Mouse (Mus musculus) CD4-positive, CD25-positive, alpha-beta regulatory T cell, adult 2 months (primary cell): ENCODE data around the gene Adam10.

Source experiments
- DNase-seq: peaks from one replicate; pipeline ENCODE4 v3.0.0-alpha.2; 2012; ENCODE audit warnings: low read depth, low spot score

Gene Adam10

GRCm38 (mm10) chr9:70671772-70672579, 6.8 kb upstream of the Adam10 start:
- peak; percentile 47 for DNase-seq

GRCm38 (mm10) chr9:70673656-70674055, 5.1 kb upstream of the Adam10 start:
- no peak for DNase-seq

DNA sequence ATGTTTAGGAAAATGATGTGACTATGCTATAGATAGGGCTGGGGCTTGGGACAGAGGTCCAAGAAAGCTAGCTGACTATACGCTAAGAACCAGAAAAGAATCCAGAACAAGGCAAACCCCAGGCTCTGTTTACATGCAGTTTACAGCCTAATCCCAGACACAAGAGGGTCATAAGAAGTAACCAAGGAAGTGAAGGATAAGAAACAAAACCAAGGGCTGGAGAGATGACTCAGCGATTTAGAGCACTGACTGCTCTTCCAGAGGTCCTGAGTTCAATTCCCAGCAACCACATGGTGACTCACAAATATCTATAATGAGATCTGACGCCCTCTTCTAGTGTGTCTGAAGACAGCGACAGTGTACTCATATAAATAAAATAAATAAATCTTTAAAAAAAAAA, 3.7 kb upstream of the Adam10 start:
- no peak for DNase-seq

DNA sequence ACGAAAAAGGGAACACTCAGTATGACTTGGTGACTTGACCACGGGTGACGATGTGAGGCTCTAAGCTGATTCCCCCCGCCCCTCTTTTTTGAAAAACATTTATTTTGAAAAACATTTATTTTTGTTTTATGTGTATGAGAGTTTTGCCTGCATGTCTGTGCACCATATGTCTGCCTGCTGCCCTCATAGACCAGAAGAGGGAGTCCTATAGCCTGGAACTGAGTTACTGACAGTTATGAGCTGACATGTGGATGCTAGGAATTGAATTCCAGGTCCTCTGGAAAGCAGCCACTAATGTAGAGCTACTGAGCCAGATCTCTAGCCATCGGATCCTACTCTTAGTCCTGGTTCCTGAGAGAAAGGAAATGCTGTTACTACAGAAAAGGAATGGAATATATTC, 2.8 kb upstream of the Adam10 start:
- DNase-seq = no peak

DNA sequence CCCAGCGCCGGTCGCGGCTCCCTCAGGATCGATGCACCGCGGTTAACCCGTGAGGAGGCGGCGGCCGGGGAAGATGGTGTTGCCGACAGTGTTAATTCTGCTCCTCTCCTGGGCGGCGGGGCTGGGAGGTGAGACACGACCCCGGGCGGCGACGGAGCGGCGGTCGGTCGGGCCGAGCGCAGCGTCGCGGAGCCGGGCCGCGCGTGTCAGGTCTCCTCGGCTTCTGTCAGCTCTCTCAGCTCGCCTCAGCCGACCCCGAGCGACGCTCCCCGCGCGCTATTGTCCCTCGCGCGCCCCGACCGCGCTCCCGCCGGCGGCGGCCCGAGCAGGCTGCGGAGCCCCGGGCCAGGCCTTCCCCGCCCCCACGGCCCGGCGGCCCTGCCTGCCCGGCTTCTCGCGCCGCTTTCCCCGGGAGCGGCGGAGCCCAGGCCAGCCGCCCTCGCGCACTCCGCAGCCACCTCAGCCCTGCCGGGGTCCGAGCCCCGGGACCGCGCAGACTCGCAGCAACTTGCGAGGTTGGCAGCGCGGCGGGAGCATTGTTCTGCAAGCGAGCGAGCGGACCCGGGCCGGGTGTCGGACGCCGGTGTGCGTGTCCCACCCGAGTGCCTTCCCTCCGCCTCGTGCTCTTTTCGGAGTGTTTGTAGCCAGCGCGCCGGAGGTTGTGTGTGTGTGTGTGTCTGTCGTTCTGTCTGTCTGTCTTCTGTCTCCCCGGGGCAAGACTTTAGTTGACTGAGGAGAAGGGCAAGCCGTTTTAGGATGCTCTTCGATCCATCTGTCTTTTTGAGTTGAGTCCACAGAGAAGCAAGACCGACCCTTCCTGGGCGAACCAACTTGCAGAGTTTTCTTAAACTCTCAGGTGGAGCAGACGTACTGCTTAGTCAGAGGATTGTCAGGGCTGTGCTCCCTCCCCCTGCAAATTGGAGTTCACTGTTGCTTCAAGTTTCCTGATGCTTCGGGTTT, 615 bp downstream of the Adam10 start:
- DNase-seq = peak; percentile 58

- DNase-seq = no peak
These were observed 3.4 kb downstream of the Adam10 start for GRCm38 (mm10) chr9:70682202-70682601.

GRCm38 (mm10) chr9:70688301-70688968, 9.6 kb downstream of the Adam10 start:
- DNase-seq = no peak

DNA sequence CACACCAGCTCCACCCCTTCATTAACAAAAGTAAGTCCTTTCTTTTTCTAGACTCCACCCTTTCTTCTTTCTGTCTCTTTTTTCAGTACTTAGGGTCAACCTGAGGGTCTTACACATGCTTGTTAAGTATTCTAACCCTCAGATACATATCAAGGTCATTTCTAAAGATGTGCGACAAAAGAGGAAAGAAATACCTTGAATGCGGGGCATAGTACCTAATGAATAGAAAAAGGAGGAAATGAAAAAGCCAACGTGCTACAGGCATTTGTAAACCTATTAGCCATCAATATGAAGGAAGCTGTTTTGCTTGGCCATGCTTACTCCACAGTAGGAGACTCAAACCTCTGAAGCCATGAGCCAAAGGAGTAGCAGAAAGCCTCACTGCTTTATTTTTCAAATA, 11.1 kb downstream of the Adam10 start:
- no peak for DNase-seq

DNA sequence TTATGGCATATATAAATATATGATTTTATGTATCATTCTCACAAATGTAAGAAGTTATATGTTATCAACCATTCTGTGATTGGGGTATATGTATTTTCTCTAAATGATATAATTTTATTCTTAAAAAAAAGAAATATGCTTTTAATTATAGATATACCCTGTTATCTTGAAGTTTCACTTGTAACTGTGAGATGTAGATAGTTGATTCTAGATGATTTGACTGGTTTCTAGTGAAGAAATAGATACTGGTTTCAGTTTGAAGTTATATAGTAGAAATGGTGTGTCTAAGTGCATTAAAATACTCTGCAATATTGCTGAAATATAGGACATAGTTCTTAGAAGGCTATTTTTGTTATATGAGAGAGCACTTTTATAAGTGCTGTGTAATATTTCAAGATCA, 11.8 kb downstream of the Adam10 start:
- no peak for DNase-seq

DNA sequence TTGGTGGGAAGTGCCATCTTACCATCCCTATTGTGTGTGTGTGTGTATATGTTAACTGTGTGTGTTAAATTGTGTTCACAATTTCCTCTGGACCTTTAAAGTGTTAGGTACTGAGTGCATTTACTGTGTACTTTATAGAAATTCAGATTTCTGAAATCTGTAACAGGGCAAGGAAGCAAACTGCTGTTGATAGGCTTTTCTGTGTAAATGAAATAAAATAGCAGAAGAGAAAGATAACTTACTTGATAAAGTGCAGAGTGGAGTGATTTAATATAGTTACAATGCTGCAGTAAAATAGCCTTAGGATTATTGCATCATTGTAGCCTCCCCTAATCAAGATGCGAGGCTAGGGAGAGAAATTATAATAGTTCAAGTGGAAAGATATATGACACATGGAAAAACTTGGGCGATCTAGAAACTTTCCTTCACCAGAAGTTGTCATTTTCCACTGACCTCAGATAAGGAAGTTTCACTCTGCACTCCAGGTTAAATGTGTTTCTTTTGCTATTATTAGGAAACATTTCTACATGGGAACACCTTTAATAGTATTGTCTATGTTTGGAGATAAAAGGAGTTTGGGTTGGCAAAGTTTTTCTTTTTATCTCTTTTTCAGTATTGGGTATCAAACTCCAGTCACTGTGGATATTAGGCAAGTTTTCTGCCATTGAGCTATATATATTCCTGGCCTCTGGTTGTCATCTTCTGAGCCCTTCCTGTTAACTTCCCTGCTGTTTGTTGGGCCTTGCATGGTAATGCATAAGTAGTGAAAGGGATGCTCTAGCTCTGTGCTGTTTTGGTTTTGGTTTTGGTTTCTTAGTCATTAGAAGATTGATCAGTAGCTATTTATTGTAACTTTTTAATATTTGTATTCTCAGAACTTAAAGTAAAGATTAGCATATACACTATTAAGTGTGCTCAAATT, 13.2 kb downstream of the Adam10 start:
- peak; percentile 42 for DNase-seq

- DNase-seq = peak; percentile 54
These were observed 16.9 kb downstream of the Adam10 start for GRCm38 (mm10) chr9:70695723-70696122.

- no peak for DNase-seq
These were observed 19.3 kb downstream of the Adam10 start for GRCm38 (mm10) chr9:70698090-70698489.

DNA sequence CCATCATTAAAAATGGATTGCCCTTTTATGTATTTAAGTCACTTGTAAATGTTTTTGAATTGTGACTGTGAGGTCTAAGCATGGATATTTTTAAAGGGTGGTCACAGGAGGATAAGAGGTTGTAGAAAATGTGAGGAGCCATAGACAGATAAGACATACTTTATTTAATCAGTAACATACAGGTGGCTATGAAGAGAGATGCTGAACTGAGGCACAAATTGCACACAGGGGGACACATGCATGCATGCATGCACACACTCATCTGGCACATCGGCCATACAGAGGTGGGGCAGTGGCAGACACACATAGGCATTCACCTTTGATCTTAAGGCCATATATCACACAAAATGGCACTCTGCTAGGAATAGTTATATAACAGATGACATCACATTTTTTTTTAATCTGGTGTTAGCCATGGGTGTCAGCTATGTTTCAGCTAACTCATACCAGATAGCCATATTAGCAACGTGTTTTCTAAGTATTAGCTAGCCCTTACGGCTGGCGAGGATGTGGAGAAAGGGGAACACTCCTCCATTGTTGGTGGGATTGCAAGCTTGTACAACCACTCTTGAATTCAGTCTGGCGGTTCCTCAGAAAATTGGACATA, 24.9 kb downstream of the Adam10 start:
- DNase-seq = no peak

DNA sequence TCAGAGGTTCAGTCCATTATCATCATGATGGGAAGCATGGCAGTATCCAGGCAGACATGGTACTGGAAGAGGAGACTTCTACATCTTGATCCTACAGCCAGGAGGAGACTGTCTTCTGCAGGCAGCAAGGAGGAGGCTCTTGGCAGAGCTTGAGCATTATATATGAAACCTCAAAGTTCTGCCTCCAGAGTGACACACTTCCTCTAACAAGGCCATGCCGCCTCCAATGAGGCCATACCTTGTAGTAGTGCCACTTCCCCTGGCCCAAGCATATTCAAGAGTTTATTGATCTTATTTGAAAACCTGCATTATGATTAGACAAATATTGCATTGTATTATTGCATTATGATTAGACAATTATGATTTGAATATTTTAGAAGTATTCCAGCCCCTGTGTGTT, 27.6 kb downstream of the Adam10 start:
- no peak for DNase-seq

DNA sequence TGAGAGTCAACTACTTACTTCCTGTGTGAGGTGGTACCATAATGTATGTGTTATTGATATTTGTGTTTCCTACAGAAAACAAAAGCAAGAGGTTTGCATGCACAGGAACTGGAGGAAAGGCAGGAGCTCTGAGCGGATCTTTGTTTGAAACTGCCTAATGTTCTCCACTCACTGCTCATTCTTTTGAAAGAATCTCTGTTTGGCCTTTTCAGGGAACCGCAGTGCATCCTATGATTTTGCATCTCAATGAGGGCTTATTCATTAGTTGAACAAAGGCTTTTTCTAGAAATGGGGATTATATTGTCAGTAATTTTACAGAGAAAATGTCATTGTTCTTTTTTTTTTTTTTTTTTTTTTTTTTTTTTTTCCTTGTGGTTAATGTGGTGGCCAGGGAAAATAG, 50.7 kb downstream of the Adam10 start:
- DNase-seq = no peak

DNA sequence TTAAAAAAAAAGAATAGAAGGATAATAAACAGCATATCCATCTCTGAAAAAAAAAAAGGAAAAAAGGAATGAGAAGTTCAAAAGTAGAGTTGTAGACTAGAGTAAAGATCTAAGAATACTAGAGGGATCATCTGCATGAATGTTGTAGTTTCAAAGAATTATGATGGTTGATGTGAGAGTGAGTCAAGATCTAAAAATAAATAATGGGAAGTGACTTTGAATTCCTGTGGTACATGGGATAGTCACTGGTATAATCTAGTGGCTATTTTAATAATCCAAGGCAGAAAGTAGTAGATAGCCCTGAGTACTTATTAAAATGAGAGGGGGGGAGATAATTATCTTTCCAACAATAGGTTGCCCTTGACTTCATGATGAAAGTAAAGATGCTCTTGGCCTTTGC, 52.3 kb downstream of the Adam10 start:
- DNase-seq = no peak

GRCm38 (mm10) chr9:70733208-70733607, 54.4 kb downstream of the Adam10 start:
- no peak for DNase-seq

DNA sequence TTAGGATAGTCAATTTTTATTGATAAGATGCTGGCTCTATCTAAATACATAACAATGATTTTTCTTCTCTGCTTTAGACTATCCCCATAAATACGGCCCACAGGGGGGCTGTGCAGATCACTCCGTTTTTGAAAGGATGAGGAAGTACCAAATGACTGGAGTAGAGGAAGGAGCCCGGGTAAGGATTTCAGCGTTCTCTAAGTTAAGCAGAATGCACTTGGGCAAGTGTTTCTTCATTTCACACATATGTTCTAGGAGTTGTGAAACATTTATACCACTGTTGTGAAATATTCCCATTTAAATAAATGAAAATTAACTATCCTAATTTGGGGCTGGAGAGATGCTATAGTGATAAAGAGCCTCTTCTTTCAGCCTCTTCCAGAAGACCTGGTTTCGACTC, 61.2 kb downstream of the Adam10 start:
- DNase-seq = no peak

DNA sequence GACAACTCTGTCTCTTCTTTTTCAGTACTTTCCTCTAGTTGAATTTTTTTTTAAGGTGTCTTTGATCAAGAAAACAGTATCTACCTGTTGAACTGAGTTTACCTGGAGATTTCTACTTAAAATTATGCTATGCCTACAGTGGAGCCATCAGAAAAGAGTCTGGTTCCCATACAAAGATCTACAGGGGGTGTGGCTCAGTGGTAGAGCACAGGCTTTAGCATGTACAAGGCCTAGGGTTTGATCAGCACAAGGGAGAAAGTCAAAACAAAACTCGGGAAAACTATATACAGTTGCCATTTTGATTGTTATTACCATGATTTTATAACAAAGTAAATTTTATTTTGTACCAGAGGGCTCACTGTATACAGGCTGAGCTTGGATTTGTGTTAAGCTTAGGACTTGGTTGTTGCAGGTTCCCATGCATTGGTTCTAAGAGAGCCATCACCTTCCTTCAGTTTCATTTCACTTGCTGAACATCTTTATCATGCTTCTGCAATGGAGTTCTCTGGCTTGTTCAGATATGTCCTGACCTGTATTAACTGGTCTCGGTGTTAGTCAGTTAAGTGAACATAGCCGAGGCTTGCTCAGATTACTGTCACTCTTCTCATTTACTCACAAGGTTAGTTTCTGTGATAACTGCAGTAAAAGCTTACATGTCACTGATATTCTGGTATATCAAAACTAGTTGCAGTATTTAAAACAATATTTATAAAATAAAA, 72.9 kb downstream of the Adam10 start:
- DNase-seq = no peak

GRCm38 (mm10) chr9:70760974-70761373, 82.2 kb downstream of the Adam10 start:
- DNase-seq = peak; percentile 61
